Mouse (Mus musculus) heart, postnatal 0 days (tissue): Measurements from ENCODE around the gene Phtf1. TPM values are rescaled to one million over a fixed set of nuclear protein-coding genes. Genes with fewer than 3 reads are reported as not detected.

Experiments used
- ATAC-seq: fragments of 200-750 bp; cut with Nextera tagmentation; 2 replicates; pipeline ENCODE4 v1.8.0; 2017; ENCODE audit warnings: low read depth, moderate number of reproducible peaks, moderate library complexity; ENCODE audit not compliant: insufficient read depth
- DNase-seq: peaks from one replicate; pipeline ENCODE4 v3.0.0-alpha.2; 2016; ENCODE audit warnings: low spot score
- H3K27ac ChIP-seq: fragments of 300-500 bp; sonication (generic); 2 replicates; pipeline ENCODE4 v1.5.1; 2014; ENCODE audit warnings: low read depth, mild to moderate bottlenecking
- H3K27me3 ChIP-seq: fragments of 300-500 bp; sonication (generic); 2 replicates; pipeline ENCODE4 v1.6.1; 2014; ENCODE audit warnings: low read length, mixed read lengths; ENCODE audit not compliant: control insufficient read depth, insufficient read depth
- H3K36me3 ChIP-seq: fragments of 300-500 bp; sonication (generic); replicated peaks from 2 replicates; pipeline ENCODE4 v1.6.1; 2014; ENCODE audit warnings: low read length, mixed read lengths; ENCODE audit not compliant: control insufficient read depth, insufficient read depth
- H3K4me1 ChIP-seq: fragments of 300-500 bp; sonication (generic); 2 replicates; pipeline ENCODE4 v1.6.1; 2014; ENCODE audit warnings: antibody characterized with exemption; ENCODE audit not compliant: control insufficient read depth, insufficient read depth
- H3K4me2 ChIP-seq: fragments of 300-500 bp; sonication (generic); 2 replicates; pipeline ENCODE4 v1.6.1; 2014; ENCODE audit warnings: low read depth, mild to moderate bottlenecking, low read length, moderate library complexity
- H3K4me3 ChIP-seq: fragments of 300-500 bp; sonication (generic); 2 replicates; pipeline ENCODE4 v1.5.1; 2014; ENCODE audit warnings: low read depth, low read length
- H3K9ac ChIP-seq: fragments of 300-500 bp; sonication (generic); replicated peaks from 2 replicates; pipeline ENCODE4 v1.6.1; 2014; ENCODE audit warnings: low read depth, low read length, mixed read lengths
- H3K9me3 ChIP-seq: fragments of 300-500 bp; sonication (generic); replicated peaks from 2 replicates; pipeline ENCODE4 v1.6.1; 2016; ENCODE audit warnings: low read length; ENCODE audit not compliant: control insufficient read depth
- CTCF ChIP-seq: IDR thresholded peaks from 2 replicates; pipeline ENCODE4 v1.5.1; 2016; ENCODE audit warnings: antibody characterized with exemption, control low read depth, low read depth
- EP300 ChIP-seq: IDR thresholded peaks from 2 replicates; pipeline ENCODE4 v1.6.1; 2016; ENCODE audit warnings: antibody characterized with exemption, low read depth
- WGBS: fragments of 180-500 bp; shearing (Covaris S2); extraction: QIAGEN DNeasy Blood & Tissue Kit; methylation state at CpG from one replicate; pipeline ENCODE4 v1.1.7; 2014; 5-methylcytosine and 5-hydroxymethylcytosine counted together
- polyA plus RNA-seq: library from polyadenylated mRNA; unstranded; fragments of >200 nt; fragmentation: Nextera tagmentation; extraction: Ambion mirVana; gene quantifications from 2 replicates; pipeline ENCODE4 v1.2.1, GENCODE M21; 2015
- total RNA-seq: library from RNA; depleted of rRNA; stranded (reverse); fragments of >200 nt; gene quantifications from 2 replicates; pipeline ENCODE4 v1.2.3, GENCODE M21; 2014; ENCODE audit warnings: low replicate concordance

Gene Phtf1
- total and polyA plus RNA-seq, 2 experiments from 2014 or later = 6.2 to 6.6 TPM

GRCm38 (mm10) chr3:103948666-103949065 is 19.2 kb upstream of the Phtf1 start:
- H3K9me3 ChIP-seq = no peaks in the 10 kb centered on the region
- H3K4me1 ChIP-seq = no peaks in the 10 kb centered on the region
- 0 out of 2 replicates have a peak, but pooled peaks cover 5% of the 10 kb centered on the region for H3K36me3 ChIP-seq
- ATAC-seq (no peak), DNase-seq (no peak)
- H3K4me3 ChIP-seq = no peak overlapping the region
- WGBS = 92% methylated on average over 7 of the region's 7 CpGs
- no peak overlapping the region for H3K4me2 ChIP-seq
- H3K27me3 ChIP-seq = no peaks in the 10 kb centered on the region
- TF ChIP-seq CTCF (no peak), EP300 (no peak)
- H3K27ac ChIP-seq = no peak overlapping the region
- H3K9ac ChIP-seq = no peak overlapping the region

GRCm38 (mm10) chr3:103960622-103961021 is 7.3 kb upstream of the Phtf1 start:
- ATAC-seq (no peak), DNase-seq (no peak)
- TF ChIP-seq EP300 (no peak), CTCF (no peak)
- Histone ChIP-seq H3K9me3 (no peaks in the 10 kb centered on the region), H3K4me2 (no peak overlapping the region), H3K36me3 (peaks cover 42% of the 10 kb centered on the region), H3K4me3 (no peak overlapping the region), H3K27ac (no peak overlapping the region), H3K9ac (no peak overlapping the region), H3K4me1 (no peaks in the 10 kb centered on the region), H3K27me3 (no peaks in the 10 kb centered on the region)
- 95% methylated on average over 3 of the region's 3 CpGs for WGBS

- ATAC-seq (no peak), DNase-seq (peak; percentile 16)
- Histone ChIP-seq H3K4me2 (peak overlapping the region; percentile 95), H3K4me1 (peaks cover 8% of the 10 kb centered on the region; the same call in 1 of the 2 replicates), H3K4me3 (peak overlapping the region; percentile 84), H3K9ac (peak overlapping the region; percentile 66; the same call in 1 of the 2 replicates), H3K27me3 (no peaks in the 10 kb centered on the region), H3K36me3 (peaks cover 19% of the 10 kb centered on the region), H3K9me3 (no peaks in the 10 kb centered on the region), H3K27ac (peak overlapping the region; percentile 90)
- TF ChIP-seq CTCF (no peak), EP300 (no peak)
- WGBS = 16% methylated on average over 2 of the region's 2 CpGs
Observed at GRCm38 (mm10) chr3:103967231-103967630, 679 bp upstream of the Phtf1 start.

GRCm38 (mm10) chr3:103968701-103969100 is 791 bp downstream of the Phtf1 start:
- H3K27me3 ChIP-seq = no peaks in the 10 kb centered on the region
- WGBS = under 1% methylated on average over 24 of the region's 24 CpGs
- peak overlapping the region; percentile 66 for H3K9ac ChIP-seq
- peaks cover 8% of the 10 kb centered on the region; the same call in 1 of the 2 replicates for H3K4me1 ChIP-seq
- peak overlapping the region; percentile 90 for H3K27ac ChIP-seq
- TF ChIP-seq CTCF = no peak
- no peak for TF ChIP-seq EP300
- ATAC-seq (peak; percentile 27), DNase-seq (no peak)
- H3K9me3 ChIP-seq = no peaks in the 10 kb centered on the region
- H3K36me3 ChIP-seq = peaks cover 13% of the 10 kb centered on the region
- H3K4me3 ChIP-seq = peak overlapping the region; percentile 84
- peak overlapping the region; percentile 95 for H3K4me2 ChIP-seq

- Histone ChIP-seq H3K27ac (no peak overlapping the region), H3K4me1 (peaks cover 8% of the 10 kb centered on the region; the same call in 1 of the 2 replicates), H3K27me3 (no peaks in the 10 kb centered on the region), H3K9me3 (no peaks in the 10 kb centered on the region), H3K9ac (no peak overlapping the region), H3K4me2 (no peak overlapping the region), H3K4me3 (no peak overlapping the region), H3K36me3 (peaks cover 10% of the 10 kb centered on the region)
- WGBS = 92% methylated on average over 2 of the region's 2 CpGs
- no peak for TF ChIP-seq EP300
- TF ChIP-seq CTCF = no peak
- ATAC-seq (no peak), DNase-seq (no peak)
Observed at GRCm38 (mm10) chr3:103971157-103971556, 3.2 kb downstream of the Phtf1 start.

GRCm38 (mm10) chr3:103984556-103984955 is 16.6 kb downstream of the Phtf1 start:
- TF ChIP-seq EP300 (no peak), CTCF (no peak)

More at GRCm38 (mm10) chr3:103984556-103984955, 16.6 kb downstream of the Phtf1 start:
- H3K4me2 ChIP-seq = no peak overlapping the region
- H3K4me3 ChIP-seq = no peak overlapping the region
- peaks cover 22% of the 10 kb centered on the region for H3K36me3 ChIP-seq
- H3K27ac ChIP-seq = no peak overlapping the region
- ATAC-seq (no peak), DNase-seq (no peak)
- no peaks in the 10 kb centered on the region for H3K4me1 ChIP-seq
- no peaks in the 10 kb centered on the region for H3K27me3 ChIP-seq
- no peak overlapping the region for H3K9ac ChIP-seq
- H3K9me3 ChIP-seq = no peaks in the 10 kb centered on the region
- WGBS = 73% methylated on average over 4 of the region's 4 CpGs
